Mouse (Mus musculus) limb, embryonic 10.5 days (tissue): ENCODE measurements around the gene Gnb4. TPM values are rescaled to one million over a fixed set of nuclear protein-coding genes. Genes with fewer than 3 reads are reported as not detected.

Experiments used
- DNase-seq: peaks from one replicate; pipeline ENCODE4 v3.0.0-alpha.2; 2017; ENCODE audit warnings: low spot score
- H3K27ac ChIP-seq: fragments of 300-500 bp; sonication (generic); 2 replicates; pipeline ENCODE4 v1.5.1; 2016; ENCODE audit warnings: mild to moderate bottlenecking
- H3K27me3 ChIP-seq: fragments of 300-500 bp; sonication (generic); 2 replicates; pipeline ENCODE4 v1.6.1; 2016; ENCODE audit warnings: low read depth, mild to moderate bottlenecking; ENCODE audit not compliant: poor library complexity, severe bottlenecking
- H3K36me3 ChIP-seq: fragments of 300-500 bp; sonication (generic); 2 replicates; pipeline ENCODE4 v1.6.1; 2016; ENCODE audit warnings: mild to moderate bottlenecking, moderate library complexity
- H3K4me1 ChIP-seq: fragments of 300-500 bp; sonication (generic); 2 replicates; pipeline ENCODE4 v1.6.1; 2016
- H3K4me3 ChIP-seq: fragments of 300-500 bp; sonication (generic); 2 replicates; pipeline ENCODE4 v1.5.1; 2016; ENCODE audit warnings: mild to moderate bottlenecking, moderate library complexity
- H3K9me3 ChIP-seq: fragments of 300-500 bp; sonication (generic); replicated peaks from 2 replicates; pipeline ENCODE4 v1.6.1; 2016; ENCODE audit warnings: mild to moderate bottlenecking
- WGBS: fragments of 180-500 bp; shearing (Covaris S2); methylation state at CpG from one replicate; pipeline ENCODE4 v1.1.7; 2016; 5-methylcytosine and 5-hydroxymethylcytosine counted together
- polyA plus RNA-seq: library from polyadenylated mRNA; unstranded; fragments of >200 nt; fragmentation: Nextera tagmentation; extraction: Ambion mirVana; gene quantifications from 2 replicates; pipeline ENCODE4 v1.2.1, GENCODE M21; 2016

The Gnb4 gene
- polyA plus RNA-seq, 1 experiment from 2014 or later, result 35.9 TPM

- peaks cover 73% of the 10 kb centered on the region for H3K36me3 ChIP-seq
- H3K4me1 ChIP-seq, result no peaks in the 10 kb centered on the region
- WGBS, result 97% methylated on average over 5 of the region's 5 CpGs
- no peak overlapping the region for H3K4me3 ChIP-seq
- DNase-seq, result no peak
- H3K9me3 ChIP-seq, result no peaks in the 10 kb centered on the region
- no peak overlapping the region for H3K27ac ChIP-seq
- no peaks in the 10 kb centered on the region for H3K27me3 ChIP-seq
Observed at GRCm38 (mm10) chr3:32538091-32538490, 78.3 kb downstream of the Gnb4 start.

- Histone ChIP-seq H3K9me3 (no peaks in the 10 kb centered on the region), H3K4me1 (no peaks in the 10 kb centered on the region), H3K27me3 (no peaks in the 10 kb centered on the region), H3K36me3 (peaks cover 70% of the 10 kb centered on the region), H3K4me3 (no peak overlapping the region), H3K27ac (no peak overlapping the region)
- no peak for DNase-seq
- 90% methylated on average over 1 of the region's 1 CpGs for WGBS
Observed at GRCm38 (mm10) chr3:32537556-32537955, 78.8 kb downstream of the Gnb4 start.

GRCm38 (mm10) chr3:32535692-32536091 is 80.7 kb downstream of the Gnb4 start:
- DNase-seq, result no peak
- Histone ChIP-seq H3K4me3 (no peak overlapping the region), H3K27me3 (no peaks in the 10 kb centered on the region), H3K9me3 (no peaks in the 10 kb centered on the region), H3K4me1 (no peaks in the 10 kb centered on the region), H3K36me3 (peaks cover 70% of the 10 kb centered on the region), H3K27ac (no peak overlapping the region)
- 67% methylated on average over 1 of the region's 1 CpGs for WGBS

Other genes with a start within 250 kb of the Gnb4 start
- 8.3 and 8.6 TPM in 2 replicates for gene Pik3ca, start 218.9 kb downstream of the Gnb4 start, polyA plus RNA-seq
- gene Kcnmb3, start 124.4 kb downstream of the Gnb4 start, polyA plus RNA-seq, result 0.09 and 0.14 TPM in 2 replicates
- gene Zfp639, start 106.3 kb downstream of the Gnb4 start, polyA plus RNA-seq, result 43.4 and 43.7 TPM in 2 replicates
- gene Mfn1, start 87.1 kb downstream of the Gnb4 start, polyA plus RNA-seq, result 25.8 and 34.6 TPM in 2 replicates
- gene Actl6a, start 89.7 kb upstream of the Gnb4 start, polyA plus RNA-seq, result 278 and 295 TPM in 2 replicates
- gene Ndufb5, start 120.4 kb upstream of the Gnb4 start, polyA plus RNA-seq, result 254 and 280 TPM in 2 replicates
- gene Mrpl47, start 121.0 kb upstream of the Gnb4 start, polyA plus RNA-seq, result 35.6 and 41.5 TPM in 2 replicates
- gene Usp13, start 201.0 kb upstream of the Gnb4 start, polyA plus RNA-seq, result 4.8 and 5.2 TPM in 2 replicates